In genomic region chrX:135569467-135569866, GRCm38 (mm10) we compare ENCODE assay signal across 8 mouse cellular contexts. TPM values are rescaled to one million over a fixed set of nuclear protein-coding genes. Genes with fewer than 3 reads are reported as not detected.
A peak's percentile ranks its signal among the peaks of the same experiment; 100 is the strongest.
DNase-seq lines count a peak whose midpoint lies in the region; ATAC-seq and TF ChIP-seq lines count a peak whose summit lies in the region.
"Not testable (repeated sequence)": the region's sequence is repeated elsewhere in the genome, so short reads cannot be mapped to it uniquely, and the experiment has no call there.

No protein-coding gene starts in this region.

- not testable (repeated sequence) for H3K4me2 ChIP-seq in kidney, embryonic 14.5 days (replicated peaks; ENCODE audit: low read depth, low read length); limb, embryonic 11.5 days (ENCODE audit: low read depth, severe bottlenecking); midbrain, embryonic 15.5 days

- not testable (repeated sequence) for H3K27ac ChIP-seq in embryonic fibroblast, embryonic 13.5 days (ENCODE audit: insufficient read depth, low read length); kidney, embryonic 14.5 days (ENCODE audit: low read depth, low read length); limb, embryonic 11.5 days (replicated peaks; ENCODE audit: low read depth, low read length); midbrain, embryonic 15.5 days; spleen, adult 2 months (ENCODE audit: insufficient read depth, low read length)

- 0 out of 2 replicates have a peak, but pooled peaks have one; percentile 55 for ATAC-seq in kidney, embryonic 14.5 days (ENCODE audit: low FRiP score, low TSS enrichment)
- ATAC-seq in limb, embryonic 11.5 days (ENCODE audit: insufficient number of reproducible peaks, low FRiP score, low TSS enrichment, low read depth) = not testable (repeated sequence)
- peak; percentile 83 for ATAC-seq in midbrain, embryonic 15.5 days (replicated peaks)

- not testable (repeated sequence) for H3K27me3 ChIP-seq in kidney, embryonic 14.5 days (ENCODE audit: control insufficient read depth, insufficient read depth, low read length); limb, embryonic 11.5 days (ENCODE audit: control insufficient read depth, insufficient read depth, low read length); midbrain, embryonic 15.5 days (replicated peaks); spleen, adult 2 months (ENCODE audit: control insufficient read depth, insufficient read depth, low read length)

- not testable (repeated sequence) for H3K9ac ChIP-seq in kidney, embryonic 14.5 days (ENCODE audit: low read depth, low read length); limb, embryonic 11.5 days (ENCODE audit: low read length); midbrain, embryonic 15.5 days

- TF ChIP-seq CTCF in embryonic fibroblast, embryonic 13.5 days (IDR thresholded peaks at IDR 0.05; ENCODE audit: borderline replicate concordance, insufficient read depth, low read length) = peak; percentile 68; the same call in 1 of the 2 replicates
- TF ChIP-seq CTCF in spleen, adult 2 months (IDR thresholded peaks at IDR 0.05; ENCODE audit: extremely low read depth, insufficient read depth, insufficient read length, insufficient replicate concordance) = peak; percentile 18; the same call in 1 of the 2 replicates

- DNase-seq in CD4-positive, CD25-positive, alpha-beta regulatory T cell, adult 2 months (ENCODE audit: low read depth, low spot score) = peak; percentile 73
- peak; percentile 31 for DNase-seq in c-Kit-positive CD71-negative TER-119-negative erythroid progenitor cells, embryonic 14.5 days (ENCODE audit: low read depth)
- peak; percentile 11 to 12 for DNase-seq in heart, adult 9 months (ENCODE audit: low spot score in 2 of 2)
- peak; percentile 68 for DNase-seq in limb, embryonic 11.5 days (ENCODE audit: low spot score)
- peak; percentile 1 to 34 for DNase-seq in spleen, adult 2 months (ENCODE audit: low read depth in 1 of 2, low spot score in 2 of 2)

- 22% methylated on average over 1 of the region's 2 CpGs for WGBS in kidney, embryonic 14.5 days
- WGBS in limb, embryonic 11.5 days = 36% methylated on average over 1 of the region's 2 CpGs
- WGBS in midbrain, embryonic 15.5 days = 54% methylated on average over 2 of the region's 2 CpGs
- 29% methylated on average over 1 of the region's 2 CpGs for WGBS in spleen, adult 2 months

- not testable (repeated sequence) for H3K36me3 ChIP-seq in kidney, embryonic 14.5 days (ENCODE audit: control insufficient read depth, insufficient read depth, low read length); limb, embryonic 11.5 days (ENCODE audit: control insufficient read depth, insufficient read depth, low read length); midbrain, embryonic 15.5 days (replicated peaks); spleen, adult 2 months (ENCODE audit: control insufficient read depth, insufficient read depth, low read length)

- H3K9me3 ChIP-seq in kidney, embryonic 14.5 days (ENCODE audit: control insufficient read depth, low read length); limb, embryonic 11.5 days (ENCODE audit: control insufficient read depth, low read length); midbrain, embryonic 15.5 days: not testable (repeated sequence)

- H3K4me3 ChIP-seq in embryonic fibroblast, embryonic 13.5 days (ENCODE audit: insufficient read depth, low read length); kidney, embryonic 14.5 days (ENCODE audit: low read length); limb, embryonic 11.5 days (ENCODE audit: low read depth, low read length); midbrain, embryonic 15.5 days; spleen, adult 2 months (ENCODE audit: extremely low read depth, insufficient read depth, insufficient read length): not testable (repeated sequence)

- TF ChIP-seq POLR2A in embryonic fibroblast, embryonic 13.5 days (IDR thresholded peaks at IDR 0.05; ENCODE audit: low read depth, low read length); spleen, adult 2 months (IDR thresholded peaks at IDR 0.05; ENCODE audit: low read depth, low read length): not testable (repeated sequence)

- H3K4me1 ChIP-seq in embryonic fibroblast, embryonic 13.5 days (ENCODE audit: control insufficient read depth, insufficient read depth, low read length); kidney, embryonic 14.5 days (ENCODE audit: control insufficient read depth, insufficient read depth, low read length); limb, embryonic 11.5 days (ENCODE audit: control insufficient read depth, insufficient read depth, low read length); midbrain, embryonic 15.5 days; spleen, adult 2 months (ENCODE audit: control insufficient read depth, insufficient read depth, insufficient read length): not testable (repeated sequence)

RNA-seq across cellular contexts. Expression of gene Nxf7, which starts 29.1 kb away (rescaled TPM):
- polyA plus RNA-seq in embryonic fibroblast, embryonic 13.5 days (2011; ENCODE audit: insufficient read length, low read depth, missing spikeins) = not detected in 2 replicates
- polyA plus RNA-seq in kidney, embryonic 14.5 days (2014; fragmentation: Nextera tagmentation; extraction: Ambion mirVana) = not detected in 2 replicates
- 0.15 TPM in 1 of 2 replicates, not detected in the other for polyA plus RNA-seq in limb, embryonic 11.5 days (2014; fragmentation: Nextera tagmentation; extraction: Ambion mirVana)
- polyA plus RNA-seq in midbrain, embryonic 15.5 days (2015; fragmentation: Nextera tagmentation; extraction: Ambion mirVana) = not detected in 2 replicates
- polyA plus RNA-seq in spleen, adult 2 months (2012; rRNA removed) = 0.12 TPM in 1 of 2 replicates, not detected in the other

RNA-seq across cellular contexts. Expression of gene Prame, which starts 58.0 kb away (rescaled TPM):
- polyA plus RNA-seq in embryonic fibroblast, embryonic 13.5 days (2011; ENCODE audit: insufficient read length, low read depth, missing spikeins) = not detected in 2 replicates
- polyA plus RNA-seq in kidney, embryonic 14.5 days (2014; fragmentation: Nextera tagmentation; extraction: Ambion mirVana) = not detected in 2 replicates
- polyA plus RNA-seq in limb, embryonic 11.5 days (2014; fragmentation: Nextera tagmentation; extraction: Ambion mirVana) = not detected in 2 replicates
- polyA plus RNA-seq in midbrain, embryonic 15.5 days (2015; fragmentation: Nextera tagmentation; extraction: Ambion mirVana) = not detected in 2 replicates
- polyA plus RNA-seq in spleen, adult 2 months (2012; rRNA removed) = not detected in 2 replicates

Comparison
In these comparisons a context has a peak if more than half of its experiments do, and no peak if none do; other contexts are left out.
1. DNase-seq: peak in every context shown above with its lines; median percentile 73 in CD4-positive, CD25-positive, alpha-beta regulatory T cell, adult 2 months; 68 in limb, embryonic 11.5 days; 31 in c-Kit-positive CD71-negative TER-119-negative erythroid progenitor cells, embryonic 14.5 days; 18 in spleen, adult 2 months; 12 in heart, adult 9 months.